Mouse (Mus musculus): ENCODE data around the gene Ttyh1. TPM values are rescaled to one million over a fixed set of nuclear protein-coding genes. Genes with fewer than 3 reads are reported as not detected.

Gene Ttyh1
- 0.08 and 0.13 TPM in 2 replicates for total RNA-seq (2012; rRNA removed)
- not detected in 2 replicates for total RNA-seq (2014; rRNA removed)
- polyA plus RNA-seq (2012; ENCODE audit: insufficient read length, low read depth), result 0.16 and 0.17 TPM in 2 replicates

GRCm38 (mm10) chr7:4119344-4119902 is at the start of gene Ttyh1:
Gene Ttyh1, plus strand, starts transcription at chr7:4119408.
- dilution Hi-C loops (cut with MboI; ENCODE audit: extremely low pct_ligation_motif_present, extremely low pct_unique_long_range_greater_than_20kb, low sequenced_read_pairs), result no loop called here
- H3K4me3 ChIP-seq (replicated peaks in 1 of 3; ENCODE audit: low read depth in 2 of 3, low read length in 2 of 3, poor library complexity in 1 of 3), result no peak within 1 kb of the TSS

DNA sequence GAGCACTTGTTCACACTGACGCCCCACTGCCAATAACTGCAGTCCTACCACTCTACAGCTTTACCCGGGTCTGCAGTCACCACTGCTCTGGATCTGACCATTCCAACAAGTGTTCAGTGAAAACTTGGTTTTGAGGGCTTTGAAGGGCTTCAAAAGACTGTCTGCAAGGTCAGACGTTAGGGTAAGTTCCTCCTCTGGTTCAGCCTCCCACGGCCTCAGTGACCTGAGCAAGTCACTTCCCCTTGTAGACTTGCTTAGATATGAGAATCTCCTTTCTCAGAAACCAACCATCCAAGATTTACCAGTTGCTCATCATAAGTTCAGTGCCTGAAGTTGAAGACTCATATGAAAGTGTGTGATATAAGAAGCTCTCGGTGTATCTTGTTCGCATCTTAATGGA is 48.1 kb upstream of the Ttyh1 start:
- no peaks in the 10 kb centered on the region for H3K27me3 ChIP-seq (replicated peaks)
- DNase-seq (ENCODE audit: extremely low read depth), result no peak
- H3K4me1 ChIP-seq (ENCODE audit: control insufficient read depth in 1 of 2, insufficient read depth in 2 of 2), result peaks cover 0 to 47% of the 10 kb centered on the region in 2 experiments; a peak in 3 of 4 replicates
- dilution Hi-C loops (cut with MboI; ENCODE audit: extremely low pct_ligation_motif_present, extremely low pct_unique_long_range_greater_than_20kb, low sequenced_read_pairs), result no loop called here
- H3K4me3 ChIP-seq (replicated peaks in 1 of 3; ENCODE audit: low read depth in 2 of 3, low read length in 2 of 3, poor library complexity in 1 of 3), result no peak overlapping the region
- H3K9me3 ChIP-seq (replicated peaks; ENCODE audit: low read length), result no peaks in the 10 kb centered on the region
- in situ Hi-C loops (cut with MboI; ENCODE audit: low pct_ligation_motif_present, low pct_unique_long_range_greater_than_20kb, low sequenced_read_pairs), result no loop called here
- H3K4me2 ChIP-seq (ENCODE audit: insufficient read depth, low read depth, poor library complexity, severe bottlenecking), result no peak overlapping the region
- TF ChIP-seq MEF2A (IDR thresholded peaks at IDR 0.05; ENCODE audit: borderline replicate concordance, low read depth, low read length), result no peak
- no peak for TF ChIP-seq TCF12 (IDR thresholded peaks at IDR 0.05; ENCODE audit: low read depth, low read length)
- TF ChIP-seq RAD21 (IDR thresholded peaks at IDR 0.05; ENCODE audit: low read depth, low read length), result no peak
- TF ChIP-seq ZMIZ1 (IDR thresholded peaks at IDR 0.05; ENCODE audit: low read depth, low read length), result no peak
- TF ChIP-seq MAX (IDR thresholded peaks at IDR 0.05; ENCODE audit: low read length), result no peak
- no peak for TF ChIP-seq KAT2A (IDR thresholded peaks at IDR 0.05; ENCODE audit: insufficient replicate concordance, low read length)
- TF ChIP-seq NRF1 (IDR thresholded peaks at IDR 0.05; ENCODE audit: low read depth, low read length), result no peak
- no peak for TF ChIP-seq CHD2 (IDR thresholded peaks at IDR 0.05; ENCODE audit: low read length)
- TF ChIP-seq ZKSCAN1 (IDR thresholded peaks at IDR 0.05; ENCODE audit: borderline replicate concordance, low read depth, low read length), result no peak
- no peak for TF ChIP-seq CHD1 (IDR thresholded peaks at IDR 0.05; ENCODE audit: low read depth, low read length)
- no peak for TF ChIP-seq PAX5 (IDR thresholded peaks at IDR 0.05; ENCODE audit: low read length)
- no peak for TF ChIP-seq GABPA (IDR thresholded peaks at IDR 0.05; ENCODE audit: insufficient replicate concordance, low read depth, low read length)
- TF ChIP-seq BHLHE40 (IDR thresholded peaks at IDR 0.05; ENCODE audit: low read depth, low read length), result no peak
- H3K79me2 ChIP-seq (replicated peaks; ENCODE audit: control insufficient read depth, extremely low read depth, insufficient read depth, poor library complexity, severe bottlenecking), result no peaks in the 10 kb centered on the region
- no peaks in the 10 kb centered on the region for H3K36me3 ChIP-seq (replicated peaks in 1 of 2; ENCODE audit: control insufficient read depth in 1 of 2, insufficient read depth in 1 of 2, low read length in 1 of 2)
- no peak overlapping the region for H3K9ac ChIP-seq (ENCODE audit: insufficient read depth, low read depth)
- no peak overlapping the region for H3K27ac ChIP-seq (ENCODE audit: insufficient read depth, low read depth)

More at GRCm38 (mm10) chr7:4119344-4119902, at the start of gene Ttyh1:
- no peaks in the 10 kb centered on the region for H3K27me3 ChIP-seq (replicated peaks)
- no peaks in the 10 kb centered on the region for H3K36me3 ChIP-seq (replicated peaks in 1 of 2; ENCODE audit: control insufficient read depth in 1 of 2, insufficient read depth in 1 of 2, low read length in 1 of 2)
- TF ChIP-seq TCF12 (IDR thresholded peaks at IDR 0.05; ENCODE audit: low read depth, low read length), result no peak
- TF ChIP-seq CTCF (conservative IDR thresholded peaks at IDR 0.05 in 1 of 2, IDR thresholded peaks at IDR 0.05 in 1 of 2; ENCODE audit: low read depth in 2 of 2, low read length in 2 of 2), result peak in 1 of 2 experiments; percentile 39; a peak in 2 of 4 replicates
- no peak within 1 kb of the TSS for H3K9ac ChIP-seq (ENCODE audit: insufficient read depth, low read depth)
- H3K4me1 ChIP-seq (ENCODE audit: control insufficient read depth in 1 of 2, insufficient read depth in 2 of 2), result peaks cover 0 to 5% of the 10 kb centered on the region in 2 experiments; a peak in 1 of 4 replicates
- no peak within 1 kb of the TSS for H3K27ac ChIP-seq (ENCODE audit: insufficient read depth, low read depth)
- in situ Hi-C loops (cut with MboI; ENCODE audit: low pct_ligation_motif_present, low pct_unique_long_range_greater_than_20kb, low sequenced_read_pairs), result no loop called here
- no peaks in the 10 kb centered on the region for H3K9me3 ChIP-seq (replicated peaks; ENCODE audit: low read length)
- no peak within 1 kb of the TSS for H3K4me2 ChIP-seq (ENCODE audit: insufficient read depth, low read depth, poor library complexity, severe bottlenecking)
- no peak for DNase-seq (ENCODE audit: extremely low read depth)
- no peaks in the 10 kb centered on the region for H3K79me2 ChIP-seq (replicated peaks; ENCODE audit: control insufficient read depth, extremely low read depth, insufficient read depth, poor library complexity, severe bottlenecking)
